Mouse (Mus musculus): ENCODE data around the gene Arid3a. TPM values are rescaled to one million over a fixed set of nuclear protein-coding genes. Genes with fewer than 3 reads are reported as not detected.

The Arid3a gene
- total RNA-seq (2023) = 203 and 226 TPM in 2 replicates

GRCm38 (mm10) chr10:79926491-79927323 is at the start of gene Arid3a:
TSS of gene Arid3a (plus strand) at chr10:79927043.

GRCm38 (mm10) chr10:79886054-79886453 is 40.8 kb upstream of the Arid3a start, which contains the start of gene Elane:
TSS of gene Elane (plus strand) at chr10:79886247.

DNA sequence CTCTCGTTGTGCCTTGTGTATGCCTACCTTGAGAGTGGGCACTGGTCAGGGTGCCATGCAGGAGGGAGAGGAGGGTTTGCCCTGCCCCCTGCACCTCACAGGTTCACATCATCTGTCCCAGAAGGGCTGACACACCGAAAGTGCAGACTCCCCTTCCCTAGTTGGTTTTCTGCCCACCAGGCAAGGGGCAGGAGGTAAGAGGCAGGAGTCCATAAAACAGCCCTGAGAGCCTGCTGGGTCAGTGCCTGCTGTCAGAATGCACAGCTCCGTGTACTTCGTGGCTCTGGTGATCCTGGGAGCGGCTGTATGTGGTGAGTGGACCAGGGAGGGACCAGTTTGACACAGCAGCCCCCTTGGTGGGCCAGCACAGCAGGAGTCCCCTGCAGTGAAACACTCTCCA is 36.2 kb upstream of the Arid3a start, which contains the start of gene Cfd:
TSS of gene Cfd (plus strand) at position 184 of the 400 bp plus-strand sequence.

GRCm38 (mm10) chr10:79908167-79909091 is 18.4 kb upstream of the Arid3a start, which contains the start of gene Med16:
TSS of gene Med16 (minus strand) at chr10:79908923.

GRCm38 (mm10) chr10:79910556-79910955 is 16.3 kb upstream of the Arid3a start, which contains the start of gene Gm26602:
TSS of gene Gm26602 (plus strand) at chr10:79910856.

GRCm38 (mm10) chr10:79916808-79917531 is 9.9 kb upstream of the Arid3a start, which contains the start of gene Kiss1r:
TSS of gene Kiss1r (plus strand) at chr10:79916971.

GRCm38 (mm10) chr10:79920958-79921535 is 5.8 kb upstream of the Arid3a start, which contains the start of gene R3hdm4:
TSS of gene R3hdm4 (minus strand) at chr10:79921208.

GRCm38 (mm10) chr10:79959847-79960601 is 33.2 kb downstream of the Arid3a start, which contains the start of gene Wdr18:
TSS of gene Wdr18 (plus strand) at chr10:79960152.

DNA sequence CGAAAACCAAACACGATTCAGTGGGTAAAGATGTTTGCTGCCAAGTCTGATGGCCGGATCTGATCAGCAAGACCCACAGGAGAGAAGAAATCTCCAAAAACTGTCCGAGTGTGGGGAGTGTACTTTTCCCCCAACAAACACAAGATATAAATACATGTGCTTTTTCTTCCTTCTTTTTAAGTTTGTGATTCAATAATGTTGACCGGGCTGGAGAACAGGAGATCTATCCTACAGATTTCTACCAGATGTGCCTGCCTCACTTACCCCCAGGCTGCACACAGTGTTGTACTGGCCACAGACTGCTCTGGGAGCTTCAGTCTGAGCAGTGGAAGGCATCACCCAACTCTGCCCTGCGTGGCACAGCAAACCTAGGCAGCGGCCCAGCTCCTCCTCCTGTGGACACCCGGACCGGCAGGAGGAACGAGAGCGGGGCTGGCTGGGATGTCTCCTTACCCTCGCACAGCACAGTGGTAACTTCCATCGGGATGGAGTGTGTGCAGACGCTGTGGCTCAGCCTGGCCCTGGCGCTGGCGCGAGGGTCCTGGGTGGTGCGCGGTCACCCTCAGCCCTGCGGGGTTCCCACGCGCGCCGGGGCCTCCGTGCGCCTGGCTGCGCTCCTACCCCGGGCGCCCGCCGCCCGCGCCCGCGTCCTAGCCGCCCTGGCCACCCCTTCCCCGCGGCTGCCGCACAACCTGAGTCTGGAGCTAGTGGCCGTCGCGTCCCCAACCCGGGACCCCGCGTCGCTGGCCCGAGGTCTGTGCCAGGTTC is 43.8 kb downstream of the Arid3a start, which contains the start of gene Grin3b:
TSS of gene Grin3b (plus strand) at position 301 of the 768 bp plus-strand sequence.

GRCm38 (mm10) chr10:79984195-79984816 is 57.5 kb downstream of the Arid3a start, which contains the start of gene Tmem259:
TSS of gene Tmem259 (minus strand) at chr10:79984330.

DNA sequence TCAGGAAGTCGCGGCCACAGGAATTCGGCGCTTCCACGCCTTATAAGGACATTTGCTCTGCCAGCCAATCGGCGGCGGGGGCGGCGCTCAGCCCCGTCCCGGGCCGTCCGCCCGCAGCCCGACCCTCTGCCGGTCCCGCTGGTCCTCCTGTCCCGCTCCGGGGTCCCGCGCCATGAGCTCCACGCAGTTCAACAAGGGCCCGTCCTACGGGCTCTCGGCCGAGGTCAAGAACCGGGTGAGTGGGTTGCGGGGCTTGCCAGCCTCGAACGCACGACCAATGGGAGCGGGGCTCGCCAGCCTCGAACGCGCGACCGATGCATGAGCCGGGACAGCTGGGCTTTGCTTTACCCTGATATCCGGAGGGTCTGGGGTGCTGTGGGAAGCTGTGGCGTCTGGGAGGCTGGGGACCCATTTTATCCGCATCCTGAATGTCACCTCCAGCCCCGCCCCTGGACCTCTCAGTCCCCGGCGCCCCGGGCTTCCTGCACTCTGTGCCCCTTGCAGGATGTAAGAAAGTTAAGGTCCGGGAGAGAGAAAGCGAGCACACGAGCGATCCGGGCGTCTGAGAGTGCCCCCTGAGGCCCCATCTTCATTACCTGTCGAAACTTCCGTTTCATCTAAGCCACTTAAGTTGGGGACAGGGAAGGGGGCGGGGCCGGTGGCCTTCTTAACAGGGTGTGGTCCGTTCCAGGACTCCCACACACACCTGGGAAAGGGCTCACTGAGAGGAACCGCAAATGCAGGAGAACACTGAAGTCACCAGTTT is 61.8 kb downstream of the Arid3a start, which contains the start of gene Cnn2:
TSS of gene Cnn2 (plus strand) at position 79 of the 766 bp plus-strand sequence.

DNA sequence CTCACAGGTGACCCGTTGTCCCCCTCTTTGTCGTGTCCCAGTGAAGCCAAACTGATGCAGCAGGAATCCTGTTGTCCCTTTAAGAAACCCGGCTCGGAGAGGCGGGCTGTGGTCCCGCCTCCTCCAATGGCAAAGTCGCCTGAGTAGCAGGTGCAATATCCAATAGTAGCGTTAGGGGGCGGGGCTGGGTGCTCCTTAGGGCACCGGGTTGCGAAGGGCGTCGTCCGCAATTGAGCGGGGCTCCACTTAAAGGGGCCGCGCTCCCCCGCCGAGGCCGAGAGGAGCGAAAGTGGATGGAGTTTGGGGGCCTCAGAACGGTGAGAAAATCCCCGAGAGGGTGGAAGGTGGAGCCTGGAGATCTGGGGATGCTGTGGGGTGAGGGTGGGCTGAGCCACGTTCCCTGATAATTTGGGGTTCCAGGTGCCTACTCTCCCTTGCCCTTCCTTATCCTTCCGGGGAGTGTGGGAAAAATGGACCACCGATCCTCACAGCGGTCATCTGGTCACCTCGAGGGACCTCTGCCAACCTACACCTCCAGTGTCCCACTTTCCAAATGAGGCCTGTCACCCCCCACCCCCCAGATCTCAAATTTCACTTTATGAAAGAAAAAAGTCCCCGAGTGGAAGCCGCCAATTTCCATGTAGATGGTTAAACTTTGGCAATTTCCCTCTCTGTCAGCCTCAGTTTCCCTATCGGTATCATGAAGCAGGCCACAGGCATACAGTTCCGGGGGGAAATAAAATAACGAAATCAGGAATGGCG is 69.6 kb downstream of the Arid3a start, which contains the start of gene Abca7:
TSS of gene Abca7 (plus strand) at position 223 of the 762 bp plus-strand sequence.

Other genes starting within 250 kb of the Arid3a start
- gene Cdc34, start 244.8 kb upstream of the Arid3a start, total RNA-seq (2023) = 62.7 and 69.8 TPM in 2 replicates
- 1.6 and 2.3 TPM in 2 replicates for gene Gzmm, start 238.0 kb upstream of the Arid3a start, total RNA-seq (2023)
- gene Bsg, start 222.6 kb upstream of the Arid3a start, total RNA-seq (2023) = 78.7 and 95.6 TPM in 2 replicates
- gene Hcn2, start 210.4 kb upstream of the Arid3a start, total RNA-seq (2023) = not detected in 2 replicates
- 10.1 and 11.3 TPM in 2 replicates for gene Polrmt, start 180.5 kb upstream of the Arid3a start, total RNA-seq (2023)
- gene Fgf22, start 172.0 kb upstream of the Arid3a start, total RNA-seq (2023) = not detected in 2 replicates
- 18.7 and 24.0 TPM in 2 replicates for gene Rnf126, start 160.1 kb upstream of the Arid3a start, total RNA-seq (2023)
- gene Fstl3, start 149.8 kb upstream of the Arid3a start, total RNA-seq (2023) = 3.4 and 5.5 TPM in 2 replicates
- 15.8 and 16.6 TPM in 2 replicates for gene Prss57, start 136.1 kb upstream of the Arid3a start, total RNA-seq (2023)
- 104 and 146 TPM in 2 replicates for gene Palm, start 133.5 kb upstream of the Arid3a start, total RNA-seq (2023)
- gene Misp, start 106.1 kb upstream of the Arid3a start, total RNA-seq (2023) = 0.60 and 1.1 TPM in 2 replicates
- gene Ptbp1, start 72.6 kb upstream of the Arid3a start, total RNA-seq (2023) = 224 and 230 TPM in 2 replicates
- 374 and 461 TPM in 2 replicates for gene Prtn3, start 52.6 kb upstream of the Arid3a start, total RNA-seq (2023)
- 21.5 and 22.3 TPM in 2 replicates for gene Plppr3, start 52.4 kb upstream of the Arid3a start, total RNA-seq (2023)
- 409 and 433 TPM in 2 replicates for gene Elane, start 40.8 kb upstream of the Arid3a start, total RNA-seq (2023)
- gene Cfd, start 36.2 kb upstream of the Arid3a start, total RNA-seq (2023) = not detected in 2 replicates
- gene Med16, start 18.1 kb upstream of the Arid3a start, total RNA-seq (2023) = 38.8 and 45.7 TPM in 2 replicates
- gene Gm26602, start 16.2 kb upstream of the Arid3a start, total RNA-seq (2023) = not detected in 2 replicates
- gene Kiss1r, start 10.1 kb upstream of the Arid3a start, total RNA-seq (2023) = 5.0 and 5.7 TPM in 2 replicates
- gene R3hdm4, start 5.8 kb upstream of the Arid3a start, total RNA-seq (2023) = 563 and 732 TPM in 2 replicates
- 13.5 and 19.5 TPM in 2 replicates for gene Wdr18, start 33.1 kb downstream of the Arid3a start, total RNA-seq (2023)
- 0.16 and 0.19 TPM in 2 replicates for gene Grin3b, start 43.7 kb downstream of the Arid3a start, total RNA-seq (2023)
- 65.1 and 75.1 TPM in 2 replicates for gene Tmem259, start 57.3 kb downstream of the Arid3a start, total RNA-seq (2023)
- 381 and 568 TPM in 2 replicates for gene Cnn2, start 61.5 kb downstream of the Arid3a start, total RNA-seq (2023)
- gene Abca7, start 69.5 kb downstream of the Arid3a start, total RNA-seq (2023) = 105 and 153 TPM in 2 replicates
- 445 and 546 TPM in 2 replicates for gene Arhgap45, start 89.6 kb downstream of the Arid3a start, total RNA-seq (2023)
- 31.6 and 36.0 TPM in 2 replicates for gene Polr2e, start 112.8 kb downstream of the Arid3a start, total RNA-seq (2023)
- gene Gpx4, start 120.1 kb downstream of the Arid3a start, total RNA-seq (2023) = 228 and 229 TPM in 2 replicates
- 164 and 210 TPM in 2 replicates for gene Sbno2, start 178.5 kb downstream of the Arid3a start, total RNA-seq (2023)
- gene Stk11, start 188.8 kb downstream of the Arid3a start, total RNA-seq (2023) = 193 and 249 TPM in 2 replicates
- gene Atp5d, start 211.6 kb downstream of the Arid3a start, total RNA-seq (2023) = 81.5 and 92.7 TPM in 2 replicates
- 0.61 and 1.3 TPM in 2 replicates for gene Cbarp, start 213.8 kb downstream of the Arid3a start, total RNA-seq (2023)
- 220 and 226 TPM in 2 replicates for gene Midn, start 221.2 kb downstream of the Arid3a start, total RNA-seq (2023)
- 41.2 and 65.3 TPM in 2 replicates for gene Cirbp, start 238.9 kb downstream of the Arid3a start, total RNA-seq (2023)
- 1.8 and 2.7 TPM in 2 replicates for gene 1600002K03Rik, start 245.9 kb downstream of the Arid3a start, total RNA-seq (2023)